Mouse (Mus musculus) heart, postnatal 4 days (tissue): ENCODE results near the gene Sectm1b. TPM values are rescaled to one million over a fixed set of nuclear protein-coding genes. Genes with fewer than 3 reads are reported as not detected.
"Not testable (repeated sequence)": the region's sequence is repeated elsewhere in the genome, so short reads cannot be mapped to it uniquely, and the experiment has no call there.

Experiments
- DNase-seq: peaks from one replicate; pipeline ENCODE4 v3.0.0; 2021
- total RNA-seq, 2 experiments: library from RNA; stranded (reverse); gene quantifications; 2 replicates each; pipeline ENCODE4 v1.2.3; 2021

Gene Sectm1b
- not detected for total RNA-seq

DNA sequence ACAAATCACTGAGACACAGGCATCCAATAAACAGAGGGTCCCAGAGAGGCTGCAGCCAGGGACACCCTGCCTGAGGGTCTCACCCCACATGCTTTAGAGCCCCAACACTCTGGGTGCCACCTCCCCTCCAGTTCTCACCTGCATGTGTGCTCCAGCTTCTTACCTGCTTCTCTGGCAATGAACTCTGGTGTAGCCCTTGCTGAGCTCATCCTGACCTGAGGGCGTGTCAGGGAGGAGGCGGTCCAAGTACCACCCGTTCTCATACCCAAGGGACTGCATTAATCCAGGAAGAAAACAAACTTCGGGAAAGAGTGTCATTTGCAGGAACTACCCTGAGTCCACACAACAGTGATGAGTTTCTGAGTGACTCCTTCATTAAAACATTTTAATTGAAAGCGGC lies at the start of gene Sectm1b:
Gene Sectm1b (minus strand): TSS at position 191 of the 400 bp plus-strand sequence.
- DNase-seq = no peak

DNA sequence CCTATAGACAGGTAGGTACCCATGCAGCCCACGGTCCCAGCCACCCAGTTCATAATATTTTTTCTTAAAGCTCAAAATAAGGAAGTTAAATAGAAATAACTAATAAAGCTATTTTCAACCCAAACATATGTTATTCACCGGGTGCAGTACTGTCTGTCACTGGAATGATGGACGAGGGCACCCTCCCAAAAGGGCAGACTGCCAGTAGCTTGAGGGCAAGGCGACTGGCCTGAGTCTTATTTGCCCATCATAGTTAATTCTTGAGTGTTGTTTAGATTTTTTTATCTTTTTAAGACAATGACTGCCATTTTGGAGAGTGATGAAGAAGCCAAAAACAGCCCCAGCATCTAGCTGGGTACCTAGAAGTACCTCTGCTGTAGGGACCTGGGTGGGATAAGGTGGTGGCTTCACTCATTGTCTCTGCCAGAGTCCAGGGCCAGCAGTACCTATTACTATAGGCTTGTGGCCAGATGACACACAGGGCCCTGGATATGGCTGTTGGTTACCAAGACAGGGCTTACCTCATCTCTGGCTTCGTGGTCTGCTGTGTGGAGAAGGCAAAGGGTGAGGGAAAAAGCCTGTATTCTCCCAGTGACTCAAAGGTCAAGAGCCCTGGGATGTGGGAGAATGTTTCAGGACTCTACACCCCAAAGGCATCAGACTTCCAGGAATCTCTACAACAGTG lies 48.9 kb upstream of the Sectm1b start:
- DNase-seq = no peak

DNA sequence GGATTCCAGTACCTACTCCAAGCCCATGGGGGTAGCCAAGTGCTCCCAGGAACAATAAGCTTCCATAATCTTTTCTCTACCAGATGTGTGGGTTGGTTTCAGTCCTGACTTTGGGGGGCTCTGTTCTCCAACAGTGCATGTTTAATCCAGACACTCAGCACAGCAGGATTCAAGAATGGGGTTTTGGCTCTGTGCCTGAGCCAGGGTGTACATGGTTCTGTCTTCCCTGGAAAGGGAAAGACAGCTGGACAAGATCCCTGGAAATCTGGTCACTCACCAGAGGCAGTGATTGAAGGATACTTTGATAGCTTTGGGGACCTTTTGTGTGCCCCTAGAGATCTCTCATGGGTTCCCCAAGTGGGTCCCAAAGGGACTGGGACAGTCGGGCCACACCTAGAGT lies 48.2 kb upstream of the Sectm1b start:
- no peak for DNase-seq

DNA sequence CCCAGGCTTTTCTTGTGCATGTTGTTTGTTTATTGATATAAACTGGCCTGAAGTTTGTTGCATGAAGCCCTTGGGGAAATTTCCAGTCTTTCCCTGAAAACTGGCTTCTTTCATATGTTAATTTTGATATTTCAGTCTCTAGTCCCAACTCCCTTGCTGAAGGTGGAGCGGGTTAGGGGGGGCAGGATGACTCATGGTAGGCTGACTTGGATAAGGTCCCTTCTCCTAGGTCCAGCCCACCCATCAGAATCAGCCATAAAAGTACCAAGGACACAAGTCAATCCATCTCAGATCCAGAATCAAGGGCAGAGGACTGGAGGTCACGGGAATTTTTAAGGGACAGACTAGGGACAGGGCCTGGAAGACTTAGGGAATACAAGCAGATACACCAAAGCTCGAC lies 47.7 kb upstream of the Sectm1b start:
- no peak for DNase-seq

DNA sequence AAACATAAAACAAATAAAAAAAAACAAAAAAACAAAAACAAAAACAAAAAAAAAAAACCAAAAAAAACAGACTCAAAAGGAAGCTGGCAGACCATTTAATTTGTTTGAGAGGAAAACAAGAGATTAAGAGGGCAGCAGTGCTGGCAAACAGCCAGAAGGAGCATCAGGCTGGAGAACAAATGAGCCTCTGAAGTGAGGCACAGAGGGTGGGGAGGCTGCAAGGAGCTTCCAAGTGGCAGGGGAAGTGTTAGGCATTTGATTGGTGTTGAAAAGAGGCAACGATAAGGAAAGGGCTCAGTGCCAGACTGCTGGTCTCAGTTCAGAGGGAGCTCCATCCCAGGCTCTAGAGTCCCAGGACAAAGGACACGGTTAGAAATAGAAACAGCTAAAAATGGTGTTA lies 46.6 kb upstream of the Sectm1b start:
- peak; percentile 80 for DNase-seq

DNA sequence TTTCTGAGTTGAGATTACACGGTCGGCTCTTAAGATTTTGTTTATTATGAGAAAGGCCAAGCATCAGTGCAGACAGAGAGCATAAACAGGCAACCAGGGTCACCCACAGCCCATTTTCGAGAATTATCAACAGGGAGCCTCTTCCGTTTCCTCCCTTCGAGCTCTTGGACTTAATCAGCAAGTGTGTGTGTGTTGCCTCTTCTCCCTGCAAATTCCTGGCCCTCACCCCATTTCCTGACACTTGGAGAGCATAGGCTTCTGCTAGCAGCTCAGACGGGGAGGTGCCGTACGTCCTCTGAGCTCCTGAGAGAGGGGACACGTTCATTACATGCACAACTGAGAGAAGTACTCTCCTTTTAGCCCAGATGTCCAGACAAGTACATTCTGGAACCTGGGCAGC lies 44.7 kb upstream of the Sectm1b start:
- peak; percentile 48 for DNase-seq

DNA sequence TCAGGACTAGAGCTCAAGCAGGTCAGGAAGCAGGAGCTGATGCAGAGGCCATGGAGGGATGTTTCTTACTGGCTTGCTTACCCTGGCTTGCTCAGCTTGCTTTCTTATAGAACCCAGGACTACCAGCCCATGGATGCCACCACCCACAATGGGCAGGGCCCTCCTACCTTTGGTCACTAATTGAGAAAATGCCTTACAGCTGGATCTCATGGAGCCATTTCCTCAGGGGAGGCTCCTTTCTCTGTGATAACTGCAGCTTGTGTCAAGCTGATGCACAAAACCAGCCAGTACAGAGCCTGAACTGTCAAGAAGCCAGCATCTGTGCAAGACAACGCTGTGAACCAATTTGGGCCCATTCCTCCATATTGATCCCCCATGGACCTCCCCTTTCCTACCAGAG lies 43.9 kb upstream of the Sectm1b start:
- not testable (repeated sequence) for DNase-seq

DNA sequence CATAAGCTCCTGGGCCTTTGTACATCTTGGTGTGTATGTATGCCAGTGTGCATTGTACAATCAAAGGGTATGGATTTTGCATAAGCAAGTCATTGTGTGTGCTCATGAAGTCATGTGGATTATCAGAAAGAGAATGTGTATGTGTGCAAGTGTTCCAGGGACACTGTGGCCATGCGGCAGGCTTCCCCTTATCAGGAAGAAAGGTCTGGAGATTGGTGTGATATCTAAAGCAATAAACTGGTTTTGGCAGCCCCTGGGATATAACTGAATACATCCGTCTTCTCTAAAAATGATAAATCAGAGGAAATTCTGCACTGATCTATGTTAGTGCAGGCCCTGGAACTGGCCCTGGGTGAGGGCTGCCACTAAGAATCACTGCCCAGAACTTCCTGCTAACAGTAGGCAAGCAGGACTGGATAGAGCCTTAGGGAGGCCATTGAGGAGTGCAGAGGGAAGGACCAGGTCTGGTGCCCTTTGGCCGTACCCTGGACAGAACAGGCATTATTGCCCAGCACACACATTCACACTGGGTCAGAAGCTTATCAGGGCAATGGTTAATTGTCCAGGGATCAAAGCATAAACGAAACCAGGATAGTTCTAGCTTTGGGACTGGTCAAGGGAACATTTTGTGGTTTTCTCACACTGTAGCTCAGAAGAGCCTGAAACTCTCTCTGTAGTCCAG lies 37.9 kb upstream of the Sectm1b start:
- DNase-seq = no peak

DNA sequence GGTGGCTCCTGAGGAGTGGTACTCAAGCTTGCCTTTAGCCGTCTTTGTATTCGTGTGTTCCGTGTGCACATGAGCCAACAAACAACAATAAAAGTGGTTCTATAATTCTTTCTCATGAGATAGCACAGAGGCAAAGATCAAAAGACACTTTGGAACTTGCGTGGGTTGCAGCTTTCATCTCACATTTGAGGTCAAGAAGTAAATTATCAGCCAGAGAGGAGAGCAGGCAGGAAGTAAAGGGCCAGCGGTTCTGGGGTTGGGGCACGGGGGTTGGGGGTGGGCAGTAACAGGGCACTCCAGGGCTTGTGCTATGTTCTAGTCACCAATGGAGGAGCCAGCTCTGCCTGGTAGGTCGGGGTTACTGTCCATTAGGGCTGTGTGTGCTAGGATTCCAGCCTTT lies 37.3 kb upstream of the Sectm1b start:
- no peak for DNase-seq

DNA sequence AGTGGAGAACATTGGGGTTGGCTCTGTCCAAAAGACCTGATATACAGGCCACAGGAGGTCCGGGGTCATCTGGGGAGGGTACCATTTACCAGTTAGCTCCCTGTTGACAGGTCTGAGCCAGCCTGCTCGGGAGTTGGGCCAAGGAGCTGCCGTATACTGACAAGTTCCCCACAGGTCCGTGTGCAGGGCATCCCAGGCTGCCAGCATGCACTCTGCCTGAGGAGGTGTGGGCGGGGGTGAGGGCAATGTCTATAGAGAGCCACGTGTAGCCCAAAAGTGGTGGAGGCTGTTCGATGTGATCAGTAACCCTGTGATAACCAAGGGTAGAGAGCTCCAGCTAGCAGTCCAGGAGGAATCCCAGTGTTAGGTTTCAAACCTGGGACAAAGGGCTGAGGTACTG lies 36.4 kb upstream of the Sectm1b start:
- DNase-seq = no peak

DNA sequence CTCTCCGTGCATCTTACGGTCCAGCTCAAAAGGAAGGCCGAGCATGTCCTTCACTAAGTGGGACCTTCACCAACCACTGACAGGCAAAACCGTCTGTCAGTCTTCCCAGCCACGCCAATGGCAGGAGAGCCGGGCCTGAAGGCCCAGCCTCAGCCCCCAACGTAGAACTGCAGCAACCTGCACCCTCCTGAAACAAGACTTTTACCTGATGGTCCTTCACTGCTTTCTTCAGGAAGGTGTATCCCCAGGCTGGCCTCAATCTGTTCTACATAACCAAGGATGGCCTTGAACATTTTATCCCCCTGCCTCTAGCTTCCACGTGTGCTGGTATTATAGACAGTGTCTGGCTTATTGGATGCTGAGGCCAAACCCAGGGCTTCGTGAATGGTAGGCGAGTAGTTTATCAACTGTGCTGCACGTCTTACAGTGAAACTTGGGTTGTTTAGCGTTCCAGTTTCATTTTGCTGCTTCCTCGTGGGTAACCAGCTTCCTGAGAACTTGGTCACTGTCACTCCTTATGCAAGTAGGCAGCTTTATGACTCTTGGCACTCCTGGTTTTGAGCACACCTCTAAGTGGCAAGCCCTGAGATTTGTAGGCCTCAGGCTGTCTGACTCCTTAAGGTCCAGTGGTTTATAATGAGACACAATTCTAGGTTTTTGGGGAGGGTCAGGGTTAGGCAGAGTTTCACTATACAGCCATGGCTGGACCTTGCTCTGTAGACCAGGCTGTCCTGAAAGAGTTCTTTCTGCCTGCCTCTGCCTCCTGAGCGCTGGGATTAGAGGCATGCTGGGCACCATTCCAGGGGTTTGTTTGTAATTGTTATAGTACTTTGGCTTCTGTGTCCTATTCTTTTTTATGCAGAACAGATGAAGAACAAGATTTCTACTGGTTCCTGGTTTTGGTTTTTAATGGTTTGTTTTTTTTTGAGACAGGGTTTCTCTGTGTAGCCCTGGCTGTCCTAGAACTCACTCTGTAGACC lies 29.5 kb upstream of the Sectm1b start:
- no peak for DNase-seq

DNA sequence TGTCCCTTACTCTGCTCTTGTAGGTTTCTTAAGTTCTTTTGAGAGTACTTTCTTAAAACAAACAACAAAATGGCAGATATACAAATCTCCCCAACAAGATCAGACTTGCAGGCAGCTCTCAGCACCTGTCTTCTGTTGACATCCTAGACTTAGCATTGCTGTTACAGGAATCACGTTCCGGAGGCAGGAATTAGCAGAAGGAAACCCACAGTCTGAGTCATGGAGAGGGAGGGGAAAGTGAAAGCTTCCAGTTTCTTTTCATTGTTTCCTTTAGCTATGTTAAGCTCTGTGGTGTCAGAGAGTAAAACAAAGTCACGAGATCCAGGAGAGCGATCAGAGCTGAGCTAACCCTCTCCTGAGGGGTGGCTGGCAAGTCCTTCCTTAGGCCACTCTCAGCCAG lies 27.6 kb upstream of the Sectm1b start:
- no peak for DNase-seq

DNA sequence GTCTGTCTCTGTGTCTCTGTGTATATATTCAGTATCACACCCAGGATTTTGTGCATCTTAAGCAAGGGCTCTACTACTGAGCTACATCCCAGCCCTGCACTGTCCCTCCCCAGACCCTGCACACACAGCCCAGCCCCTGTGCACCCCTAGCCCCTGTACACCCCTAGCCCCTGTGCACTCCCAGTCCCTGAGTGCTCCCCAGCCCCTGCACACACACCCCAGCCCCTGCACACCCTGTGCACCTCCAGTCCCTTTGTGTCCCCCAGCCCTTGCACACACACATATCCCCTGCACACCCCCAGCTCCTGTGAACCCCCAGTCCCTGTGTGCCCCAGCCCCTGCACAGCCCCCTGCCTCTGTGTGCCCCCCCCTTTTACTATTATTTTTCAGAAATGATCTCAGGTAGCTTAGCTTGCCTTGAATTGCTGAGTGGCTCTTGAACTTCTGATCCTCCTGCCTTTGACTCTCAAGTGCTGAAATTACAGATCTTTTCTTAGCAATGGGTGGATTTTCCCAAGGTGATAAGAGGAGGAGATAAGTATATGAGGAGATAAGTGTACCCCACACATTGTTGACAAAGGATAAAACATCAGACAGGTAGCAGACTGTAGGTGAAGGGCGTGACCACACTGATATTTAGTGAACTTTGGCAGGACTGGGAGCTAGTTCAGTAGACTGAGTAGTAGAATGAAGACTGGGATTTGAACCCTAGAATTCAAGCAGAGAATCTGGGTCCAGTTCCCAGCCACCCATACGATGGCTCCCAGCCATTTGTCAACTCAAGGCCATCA lies 26.6 kb upstream of the Sectm1b start:
- DNase-seq = no peak

DNA sequence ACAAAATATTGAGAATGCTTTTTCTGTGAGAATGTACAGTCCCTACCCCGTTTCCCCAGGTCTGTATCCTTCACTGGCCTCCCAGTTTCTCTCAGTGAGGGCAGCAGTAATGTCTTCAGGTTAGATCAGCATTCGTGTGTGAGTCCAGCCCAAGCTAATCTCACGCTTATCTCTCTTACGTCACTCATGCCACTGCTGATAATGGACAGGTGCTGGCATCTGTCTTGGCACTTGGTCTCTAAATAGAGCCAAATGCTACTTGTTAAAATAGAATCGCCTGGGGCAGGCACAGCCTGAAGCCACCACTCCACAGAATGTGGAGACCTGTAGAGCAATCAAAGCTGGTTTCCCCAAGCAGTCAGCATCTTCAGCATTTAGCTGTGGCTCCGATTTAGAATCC lies 25.6 kb upstream of the Sectm1b start:
- no peak for DNase-seq

DNA sequence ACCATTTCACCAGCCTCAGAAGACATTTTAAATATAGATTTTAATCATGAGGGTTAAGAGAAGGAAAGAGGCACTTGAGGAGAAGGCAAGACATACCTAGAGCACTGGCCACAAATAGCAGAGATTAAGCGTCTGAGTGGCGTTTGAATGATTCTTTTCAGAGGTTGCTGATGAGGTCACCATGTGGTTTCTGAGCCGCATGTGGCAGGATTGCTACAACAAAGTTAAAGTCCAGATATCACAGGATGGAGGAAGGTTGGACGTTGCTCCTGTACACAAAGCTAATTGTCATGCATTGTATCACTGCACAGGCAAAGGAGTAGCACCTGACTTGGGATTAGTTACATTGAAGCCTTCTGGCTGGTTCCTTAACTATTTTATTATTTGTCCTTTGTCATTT lies 22.9 kb upstream of the Sectm1b start:
- DNase-seq = no peak

DNA sequence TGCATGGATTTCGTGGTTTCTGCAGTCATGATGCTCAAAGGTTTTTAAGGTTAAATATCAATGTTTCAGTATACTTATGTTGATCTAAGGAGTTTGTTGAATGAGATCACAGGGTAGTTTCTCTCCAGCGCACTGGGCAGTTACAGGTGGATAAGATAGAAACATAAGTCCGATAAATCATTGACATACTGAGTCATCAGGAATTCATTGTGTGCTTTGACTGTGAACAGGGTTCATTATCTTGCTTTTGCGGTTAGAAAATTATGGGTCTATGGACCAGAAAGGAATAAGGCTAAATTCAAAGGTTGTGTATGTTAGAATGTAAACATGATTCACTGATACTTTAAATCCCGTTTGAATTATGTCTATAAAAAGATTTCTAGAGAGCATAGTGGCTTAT lies 21.8 kb upstream of the Sectm1b start:
- DNase-seq = no peak

DNA sequence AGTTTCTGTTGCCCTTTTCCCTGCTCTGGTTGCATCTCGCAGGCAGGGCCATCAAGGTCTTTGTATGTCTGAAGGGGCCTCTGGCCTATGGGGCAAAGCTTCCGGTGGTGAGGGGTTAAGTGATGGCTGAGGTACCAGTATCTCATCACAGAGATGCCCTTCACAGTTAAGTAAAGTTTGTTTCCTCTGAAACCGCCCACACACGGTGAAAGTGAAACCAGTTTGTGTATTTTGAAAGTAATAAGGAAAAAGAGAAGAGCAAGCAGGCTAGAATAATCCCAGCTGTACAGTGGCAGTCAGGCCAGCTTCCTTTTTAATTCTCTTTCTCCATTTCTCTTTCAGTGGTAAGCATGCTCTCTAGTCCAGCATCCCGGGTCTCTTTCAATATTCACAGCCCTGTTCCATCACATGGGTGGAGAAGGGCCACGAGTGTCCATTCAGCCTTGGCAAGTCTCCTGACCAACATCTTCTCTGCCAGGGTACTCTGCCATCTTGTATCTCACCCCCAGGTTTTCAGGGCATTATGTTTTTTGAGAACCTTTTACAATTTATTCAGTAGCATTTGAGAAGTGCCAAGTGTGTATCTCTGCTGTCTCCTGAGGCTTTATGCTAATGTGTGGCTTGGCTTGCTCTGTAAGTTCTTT lies 19.6 kb upstream of the Sectm1b start:
- DNase-seq = no peak

DNA sequence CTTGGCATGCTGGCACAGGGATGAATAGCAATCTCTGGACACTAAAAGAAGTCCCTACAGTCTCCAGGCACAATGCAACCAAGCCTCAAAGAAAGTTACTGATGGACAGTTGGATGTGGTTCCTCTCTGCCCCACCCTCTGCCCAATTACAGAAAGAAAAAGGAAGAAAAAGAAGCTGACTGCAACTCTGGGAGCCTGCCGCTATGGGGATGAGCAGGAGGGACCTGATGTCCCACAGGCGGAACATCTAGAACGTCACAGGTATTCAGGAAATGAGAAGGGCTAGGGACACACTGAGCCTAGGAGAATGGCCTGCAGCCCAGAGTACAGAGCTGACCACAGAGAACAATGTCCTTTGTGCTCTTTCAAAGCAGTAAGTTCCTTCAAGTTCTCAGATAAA lies 18.9 kb upstream of the Sectm1b start:
- no peak for DNase-seq

DNA sequence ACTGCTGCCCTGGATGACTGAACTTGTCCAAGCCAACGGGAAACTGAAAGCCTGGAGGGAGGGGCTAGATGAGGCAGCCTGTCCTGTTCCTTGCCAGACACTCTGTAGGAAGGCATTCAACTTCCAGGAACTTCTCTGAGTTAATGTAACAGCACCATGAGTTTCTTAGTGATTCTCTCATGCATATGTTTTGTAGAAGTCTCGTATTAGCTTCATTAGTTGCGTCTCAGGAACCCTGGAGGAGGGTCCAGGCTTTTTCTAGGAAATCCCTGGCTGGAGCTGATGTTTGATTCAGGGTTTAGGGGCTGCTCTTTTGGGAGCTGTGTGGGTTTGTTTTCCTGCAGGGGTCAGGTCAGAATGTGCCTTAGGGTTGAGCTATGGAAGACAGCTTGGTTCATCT lies 17.8 kb upstream of the Sectm1b start, which contains the start of gene Sectm1a:
Gene Sectm1a (minus strand): TSS at position 101 of the 400 bp plus-strand sequence.
- no peak for DNase-seq

DNA sequence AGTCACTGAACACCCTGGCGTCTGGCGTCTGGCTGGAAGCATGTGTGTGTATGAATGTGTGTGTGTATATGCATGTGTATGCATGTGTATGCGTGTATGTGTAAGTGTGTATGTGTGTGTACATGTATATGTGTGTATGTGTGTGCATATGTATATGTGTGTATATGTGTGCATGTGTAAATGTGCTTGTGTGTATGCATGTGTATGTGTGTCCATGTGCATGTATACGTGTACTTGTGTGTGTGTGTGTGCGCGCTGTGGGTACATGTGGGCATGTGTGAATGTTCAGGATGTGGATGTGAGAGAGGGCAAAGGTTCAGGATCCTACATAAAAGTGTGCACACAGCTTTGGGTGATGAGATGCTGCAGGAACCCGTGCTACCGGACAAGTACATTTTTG lies 17.0 kb upstream of the Sectm1b start:
- no peak for DNase-seq

DNA sequence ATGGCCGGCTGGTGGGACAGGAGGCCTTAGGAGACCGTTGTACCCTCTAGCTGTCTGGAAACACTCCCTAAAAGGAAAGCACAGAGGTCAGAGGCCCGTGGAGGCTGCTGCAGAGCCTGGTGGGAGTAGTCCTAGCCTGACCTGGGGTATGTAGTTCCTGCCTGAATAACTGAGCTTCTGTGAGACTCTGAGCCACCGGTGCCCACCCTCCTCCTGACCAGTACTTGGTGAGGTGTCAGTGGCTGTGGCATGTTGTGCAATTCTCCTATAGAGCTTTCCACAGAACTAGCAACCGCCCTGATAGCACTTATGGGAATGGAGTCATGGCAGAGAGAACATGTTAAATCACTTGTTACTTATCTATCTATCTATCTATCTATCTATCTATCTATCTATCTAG lies 12.3 kb upstream of the Sectm1b start:
- no peak for DNase-seq

DNA sequence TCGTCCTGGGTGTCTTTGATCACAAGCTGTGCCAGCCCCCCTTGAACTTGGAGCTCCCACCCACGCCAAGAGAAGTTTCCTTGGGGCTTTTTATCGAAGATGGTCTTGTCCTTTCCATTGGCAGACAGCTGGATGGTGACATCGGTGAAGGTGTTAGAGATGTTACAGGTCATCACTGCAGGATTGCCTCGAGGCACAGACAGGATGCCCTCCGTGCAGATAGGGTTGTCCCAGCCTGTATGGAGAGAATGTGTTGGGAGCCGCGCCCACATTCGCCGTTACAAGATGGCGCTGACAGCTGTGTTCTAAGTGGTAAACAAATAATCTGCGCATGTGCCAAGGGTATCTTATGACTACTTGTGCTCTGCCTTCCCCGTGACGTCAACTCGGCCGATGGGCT lies 6.3 kb upstream of the Sectm1b start:
- not testable (repeated sequence) for DNase-seq
